Mouse (Mus musculus) layer of hippocampus, adult 18-20 months (tissue): ENCODE results near the gene Coro6. TPM values are rescaled to one million over a fixed set of nuclear protein-coding genes. Genes with fewer than 3 reads are reported as not detected.

ENCODE experiments used
- DNase-seq, 2 experiments: peaks; one replicate each; pipeline ENCODE4 v3.0.0; 2022; ENCODE audit warnings: low spot score in 2 of 2
- total RNA-seq, 2 experiments: library from RNA; stranded (reverse); gene quantifications; 2 replicates each; pipeline ENCODE4 v1.2.3; 2021

Coro6 gene
- total RNA-seq, 2 experiments from 2014 or later: 14.1 to 14.7 TPM

- no peak for DNase-seq
These were observed 1.6 kb downstream of the Coro6 start for GRCm38 (mm10) chr11:77463786-77464185.

- DNase-seq: no peak
These were observed 2.5 kb downstream of the Coro6 start for GRCm38 (mm10) chr11:77464684-77465083.

GRCm38 (mm10) chr11:77465111-77465510, 2.9 kb downstream of the Coro6 start:
- DNase-seq: no peak

- no peak for DNase-seq
These were observed 4.3 kb downstream of the Coro6 start for GRCm38 (mm10) chr11:77466544-77466943.

- peak in 1 of 2 experiments; percentile 67 for DNase-seq
These were observed 4.9 kb downstream of the Coro6 start for GRCm38 (mm10) chr11:77467157-77467556.

GRCm38 (mm10) chr11:77467784-77468183, 5.6 kb downstream of the Coro6 start:
- DNase-seq: peak; percentile 69 to 82

GRCm38 (mm10) chr11:77468397-77468796, 6.2 kb downstream of the Coro6 start:
- no peak for DNase-seq

GRCm38 (mm10) chr11:77471407-77471806, 9.2 kb downstream of the Coro6 start:
- no peak for DNase-seq

GRCm38 (mm10) chr11:77472775-77473174, 10.6 kb downstream of the Coro6 start:
- DNase-seq: no peak

GRCm38 (mm10) chr11:77476216-77476615, 14.0 kb downstream of the Coro6 start:
- DNase-seq: no peak

- no peak for DNase-seq
These were observed 14.7 kb downstream of the Coro6 start for GRCm38 (mm10) chr11:77476895-77477294.

- no peak for DNase-seq
These were observed 20.8 kb downstream of the Coro6 start for GRCm38 (mm10) chr11:77483043-77483442.

- no peak for DNase-seq
These were observed 21.5 kb downstream of the Coro6 start for GRCm38 (mm10) chr11:77483510-77484255.

GRCm38 (mm10) chr11:77485229-77485628, 23.0 kb downstream of the Coro6 start:
- DNase-seq: no peak

- peak in 1 of 2 experiments; percentile 67 for DNase-seq
These were observed 24.6 kb downstream of the Coro6 start for GRCm38 (mm10) chr11:77486798-77487197.

GRCm38 (mm10) chr11:77488771-77489581, 26.8 kb downstream of the Coro6 start:
- no peak for DNase-seq

- peak in 1 of 2 experiments; percentile 86 for DNase-seq
These were observed 27.5 kb downstream of the Coro6 start, which contains the start of gene Ankrd13b for GRCm38 (mm10) chr11:77489591-77490235. TSS of gene Ankrd13b (minus strand) at chr11:77489678.

GRCm38 (mm10) chr11:77490451-77490850, 28.2 kb downstream of the Coro6 start:
- DNase-seq: peak in 1 of 2 experiments; percentile 68

GRCm38 (mm10) chr11:77491123-77491501, 28.9 kb downstream of the Coro6 start:
- peak; percentile 88 to 94 for DNase-seq

GRCm38 (mm10) chr11:77491502-77492291, 29.5 kb downstream of the Coro6 start:
- DNase-seq: peak in 1 of 2 experiments; percentile 62
